Mouse (Mus musculus) embryo, embryonic 11.5 days (tissue): ENCODE data around the gene Tbc1d22b.
A peak's percentile ranks its signal among the peaks of the same experiment; 100 is the strongest.
"Not testable (repeated sequence)": the region's sequence is repeated elsewhere in the genome, so short reads cannot be mapped to it uniquely, and the experiment has no call there.

Experiments
- DNase-seq: peaks from one replicate; pipeline ENCODE4 v3.0.0-alpha.2; 2012; ENCODE audit warnings: low read depth, low spot score

The Tbc1d22b gene

GRCm38 (mm10) chr17:29595891-29596770 is 46.5 kb downstream of the Tbc1d22b start:
- DNase-seq: no peak

GRCm38 (mm10) chr17:29596771-29597132 is 47.2 kb downstream of the Tbc1d22b start:
- DNase-seq: no peak

GRCm38 (mm10) chr17:29599051-29599450 is 49.5 kb downstream of the Tbc1d22b start:
- no peak for DNase-seq

GRCm38 (mm10) chr17:29599537-29599936 is 50.0 kb downstream of the Tbc1d22b start:
- DNase-seq: no peak

- DNase-seq: no peak
Measured at GRCm38 (mm10) chr17:29601391-29601790, 51.8 kb downstream of the Tbc1d22b start.

- DNase-seq: peak; percentile 70
Measured at GRCm38 (mm10) chr17:29603283-29603682, 53.7 kb downstream of the Tbc1d22b start.

- not testable (repeated sequence) for DNase-seq
Measured at GRCm38 (mm10) chr17:29613453-29613852, 63.9 kb downstream of the Tbc1d22b start.

- peak; percentile 92 for DNase-seq
Measured at GRCm38 (mm10) chr17:29614115-29615023, 64.8 kb downstream of the Tbc1d22b start, which contains the start of the genes Rnf8 and Gm28043. Rnf8 (plus strand) TSS chr17:29614790. Gm28043 (plus strand) TSS chr17:29614876.

GRCm38 (mm10) chr17:29615024-29615551 is 65.5 kb downstream of the Tbc1d22b start:
- no peak for DNase-seq

GRCm38 (mm10) chr17:29615616-29616015 is 66.0 kb downstream of the Tbc1d22b start:
- no peak for DNase-seq

GRCm38 (mm10) chr17:29619231-29619630 is 69.6 kb downstream of the Tbc1d22b start:
- DNase-seq: no peak

GRCm38 (mm10) chr17:29623488-29623887 is 73.9 kb downstream of the Tbc1d22b start:
- no peak for DNase-seq

- no peak for DNase-seq
Measured at GRCm38 (mm10) chr17:29627285-29627684, 77.7 kb downstream of the Tbc1d22b start.

GRCm38 (mm10) chr17:29628946-29629345 is 79.4 kb downstream of the Tbc1d22b start:
- no peak for DNase-seq

- no peak for DNase-seq
Measured at GRCm38 (mm10) chr17:29629620-29630019, 80.0 kb downstream of the Tbc1d22b start.

GRCm38 (mm10) chr17:29632312-29632711 is 82.7 kb downstream of the Tbc1d22b start:
- DNase-seq: no peak

- DNase-seq: no peak
Measured at GRCm38 (mm10) chr17:29635492-29635891, 85.9 kb downstream of the Tbc1d22b start.

GRCm38 (mm10) chr17:29636118-29636517 is 86.5 kb downstream of the Tbc1d22b start:
- no peak for DNase-seq

GRCm38 (mm10) chr17:29637377-29637776 is 87.8 kb downstream of the Tbc1d22b start:
- DNase-seq: no peak

GRCm38 (mm10) chr17:29637895-29638294 is 88.3 kb downstream of the Tbc1d22b start:
- no peak for DNase-seq

- DNase-seq: no peak
Measured at GRCm38 (mm10) chr17:29640971-29641370, 91.4 kb downstream of the Tbc1d22b start.

GRCm38 (mm10) chr17:29642219-29642618 is 92.6 kb downstream of the Tbc1d22b start:
- no peak for DNase-seq
